Mouse (Mus musculus) yolk sac, embryonic 10.5 days (tissue): Measurements from ENCODE around the gene Mphosph9.
"Not testable (repeated sequence)": the region's sequence is repeated elsewhere in the genome, so short reads cannot be mapped to it uniquely, and the experiment has no call there.

Experiments
- DNase-seq: peaks from one replicate; pipeline ENCODE4 v3.0.0-alpha.2; 2017; ENCODE audit warnings: low spot score

Gene Mphosph9

GRCm38 (mm10) chr5:124234778-124235177 lies 93.0 kb downstream of the Mphosph9 start:
- no peak for DNase-seq

DNA sequence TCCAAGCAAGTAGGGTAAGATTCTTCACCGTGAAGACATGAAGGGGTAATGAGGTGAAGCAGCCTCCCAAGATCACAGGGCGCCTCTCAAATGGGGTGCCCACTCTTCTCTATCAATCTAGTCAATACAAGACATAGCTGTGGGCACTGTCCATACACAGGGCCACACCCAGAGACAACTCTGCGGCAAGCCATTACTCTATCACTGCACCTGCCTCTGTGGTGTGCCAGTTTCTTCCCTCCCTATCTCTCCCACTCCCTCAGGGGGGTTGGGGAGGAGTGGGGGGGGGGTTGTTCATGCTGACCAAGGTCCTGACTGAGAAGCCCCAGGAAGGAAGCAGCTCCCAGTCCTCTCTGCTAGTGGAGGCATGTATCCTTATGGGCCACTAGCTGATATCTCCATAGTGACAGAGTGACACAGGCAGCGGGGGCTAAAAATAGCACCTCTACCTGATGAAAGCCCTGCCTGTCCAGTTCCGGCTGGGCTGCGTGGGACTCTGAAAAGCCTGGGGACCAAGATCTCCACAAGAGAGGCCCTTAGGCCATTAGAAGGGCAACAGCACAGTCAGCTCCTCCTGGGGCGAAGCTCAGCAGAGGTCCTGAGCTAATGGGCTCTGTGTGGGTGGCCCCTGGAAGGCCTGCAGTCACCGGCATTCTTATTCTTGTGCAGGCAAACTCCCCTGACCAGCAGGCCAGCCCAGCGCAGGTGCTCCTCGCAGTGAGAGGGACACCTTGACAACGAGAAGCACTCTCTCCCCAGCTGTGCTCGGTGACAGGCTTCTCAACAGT lies 93.7 kb downstream of the Mphosph9 start:
- DNase-seq = no peak

DNA sequence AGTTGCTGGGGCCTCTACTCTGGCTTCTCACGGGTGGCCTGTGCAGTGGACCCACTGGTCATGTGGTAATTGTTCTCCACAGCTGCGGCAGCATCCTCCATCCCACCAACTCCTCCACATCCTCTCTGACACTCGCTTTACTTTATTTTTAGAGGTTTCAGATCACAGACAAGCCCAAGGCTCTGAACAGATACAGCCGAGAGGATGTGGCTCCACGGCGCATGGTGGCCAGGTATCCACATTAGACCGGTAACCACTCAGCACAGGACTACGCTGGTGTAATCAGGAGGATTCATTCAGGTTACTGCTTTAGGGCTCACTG lies 94.7 kb downstream of the Mphosph9 start:
- no peak for DNase-seq

- no peak for DNase-seq
Measured at GRCm38 (mm10) chr5:124232360-124233143, 95.2 kb downstream of the Mphosph9 start.

DNA sequence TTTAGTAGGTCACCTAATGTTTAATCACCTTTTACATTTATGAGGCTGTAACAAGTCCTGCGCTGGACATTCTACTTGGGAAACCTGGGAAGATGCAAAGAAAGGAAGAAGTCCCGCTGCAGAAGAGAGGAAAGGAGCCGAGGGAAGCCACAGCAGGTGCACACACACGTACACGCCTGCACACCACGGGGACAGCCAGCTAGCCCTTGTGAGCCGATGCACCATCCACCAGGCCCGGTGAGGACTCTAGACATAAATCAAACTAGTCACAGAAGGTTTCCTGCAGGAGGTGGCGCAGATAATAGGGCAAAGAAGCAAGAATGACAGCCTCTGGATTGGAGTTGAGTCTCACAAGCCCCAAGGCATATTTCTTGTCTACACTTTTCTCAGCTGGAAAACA lies 97.3 kb downstream of the Mphosph9 start:
- DNase-seq = no peak

DNA sequence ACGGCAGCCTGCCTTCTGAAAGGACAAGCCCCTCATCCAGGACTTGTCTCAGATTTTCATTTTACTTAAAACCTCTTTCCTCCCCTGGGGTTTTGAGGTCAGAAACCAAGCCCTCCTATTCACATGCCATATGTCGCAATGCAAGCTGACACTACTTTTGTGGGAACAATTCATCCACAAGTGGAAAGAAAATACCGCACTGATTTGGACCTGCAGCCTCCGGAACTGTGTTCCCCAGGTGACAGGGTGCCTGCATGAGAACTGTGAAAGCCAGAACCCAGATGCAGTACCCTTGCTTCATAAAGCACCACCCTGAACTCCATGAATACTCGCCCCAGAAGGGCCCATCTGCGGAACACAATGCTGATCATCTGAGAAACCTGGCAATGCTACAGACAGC lies 100.6 kb downstream of the Mphosph9 start:
- DNase-seq = no peak

DNA sequence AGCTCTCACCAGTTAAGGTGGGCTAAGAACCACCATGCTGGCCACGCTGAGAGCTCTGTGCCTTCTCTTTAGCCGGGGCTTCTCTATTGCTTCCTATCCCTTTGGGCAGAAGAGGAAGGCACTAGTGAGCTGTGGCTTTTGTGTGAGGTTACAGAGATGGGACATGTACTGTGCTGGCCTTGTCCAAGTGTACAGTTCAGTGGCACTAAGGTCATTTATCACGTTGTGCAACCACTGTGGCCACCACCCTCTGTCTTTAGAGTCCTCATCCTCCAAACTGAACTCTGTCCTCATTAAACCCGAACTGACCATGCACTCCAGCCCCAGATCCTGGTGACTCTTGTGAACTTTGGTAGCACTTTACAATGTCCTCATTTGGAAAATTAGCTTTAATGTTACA lies 101.3 kb downstream of the Mphosph9 start:
- no peak for DNase-seq

DNA sequence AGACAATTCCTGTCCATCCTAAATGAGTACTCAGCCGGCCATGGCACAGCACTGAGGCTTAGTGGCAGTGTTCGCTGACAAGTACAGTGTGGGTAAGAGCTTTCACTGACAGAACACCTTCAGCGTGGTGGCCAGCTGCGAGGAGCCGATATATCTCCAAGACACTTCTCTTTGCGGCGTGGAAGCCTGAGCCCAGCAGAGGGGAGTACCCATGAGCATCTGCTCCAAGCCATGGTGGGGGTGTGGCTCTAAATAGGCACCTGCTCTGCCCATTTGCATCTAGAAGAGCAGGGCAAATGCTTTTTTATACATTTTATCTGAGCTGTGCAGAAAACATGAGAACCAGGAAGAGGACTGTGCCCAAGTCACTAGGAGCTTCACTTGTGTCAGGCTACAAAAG lies 101.9 kb downstream of the Mphosph9 start:
- no peak for DNase-seq

- DNase-seq = no peak
Measured at GRCm38 (mm10) chr5:124224321-124225092, 103.3 kb downstream of the Mphosph9 start.

DNA sequence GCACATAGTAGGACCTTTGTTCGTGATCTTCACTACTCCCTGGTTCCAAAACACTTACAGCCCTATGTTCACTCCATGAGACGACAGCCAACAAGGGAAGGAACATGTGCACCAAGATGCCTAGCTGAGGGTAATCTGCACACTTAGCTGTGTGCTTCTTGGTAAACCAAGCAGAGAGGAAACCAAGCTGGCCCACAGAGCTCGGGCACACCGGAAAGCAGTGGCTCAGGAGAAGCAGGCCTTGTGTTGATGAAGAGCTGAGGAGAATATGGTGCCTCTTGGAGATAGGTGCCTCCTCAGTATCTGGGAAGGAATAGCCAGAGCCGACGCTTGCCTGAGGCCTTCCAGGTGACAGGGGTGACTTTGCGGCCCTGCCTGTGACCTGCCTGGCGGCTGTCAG lies 104.2 kb downstream of the Mphosph9 start:
- no peak for DNase-seq

- no peak for DNase-seq
Measured at GRCm38 (mm10) chr5:124222696-124223095, 105.1 kb downstream of the Mphosph9 start.

DNA sequence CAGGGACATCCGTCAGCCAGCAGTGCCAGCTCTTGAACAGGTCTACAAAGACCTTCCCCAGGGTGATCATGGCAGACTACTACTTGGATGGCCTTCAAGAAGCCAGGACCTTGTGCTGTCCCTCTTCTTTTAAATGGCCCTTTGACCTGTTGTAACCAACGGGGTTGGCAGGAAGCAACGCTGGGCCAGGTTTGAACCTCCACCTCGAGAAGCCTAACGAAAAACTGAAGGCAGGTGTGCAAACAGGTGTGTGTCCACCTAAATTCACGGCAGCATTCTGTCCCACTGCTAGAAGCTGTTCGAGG lies 106.1 kb downstream of the Mphosph9 start:
- no peak for DNase-seq

- DNase-seq = no peak
Measured at GRCm38 (mm10) chr5:124221037-124221735, 106.6 kb downstream of the Mphosph9 start.

DNA sequence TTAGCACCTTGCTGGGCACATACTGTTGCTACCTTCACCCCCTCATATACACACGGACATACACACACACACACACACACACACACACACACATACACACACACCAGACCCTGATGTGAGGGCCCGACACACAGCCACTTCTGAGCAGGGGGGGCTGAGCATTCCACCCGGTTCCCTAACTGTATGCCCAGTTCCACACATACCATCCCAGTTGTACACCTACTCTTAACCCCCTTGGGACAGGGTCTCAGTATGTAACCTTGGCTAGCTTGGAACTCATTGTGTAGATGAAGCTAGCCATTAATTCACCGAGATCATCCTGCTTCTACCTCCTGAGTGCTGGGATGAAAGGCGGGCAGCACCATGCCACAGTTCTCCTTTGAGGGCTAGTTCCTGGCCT lies 107.2 kb downstream of the Mphosph9 start:
- DNase-seq = no peak

- no peak for DNase-seq
Measured at GRCm38 (mm10) chr5:124219431-124219830, 108.3 kb downstream of the Mphosph9 start.

- DNase-seq = no peak
Measured at GRCm38 (mm10) chr5:124218986-124219385, 108.8 kb downstream of the Mphosph9 start.

GRCm38 (mm10) chr5:124217566-124218249 lies 110.1 kb downstream of the Mphosph9 start:
- no peak for DNase-seq

DNA sequence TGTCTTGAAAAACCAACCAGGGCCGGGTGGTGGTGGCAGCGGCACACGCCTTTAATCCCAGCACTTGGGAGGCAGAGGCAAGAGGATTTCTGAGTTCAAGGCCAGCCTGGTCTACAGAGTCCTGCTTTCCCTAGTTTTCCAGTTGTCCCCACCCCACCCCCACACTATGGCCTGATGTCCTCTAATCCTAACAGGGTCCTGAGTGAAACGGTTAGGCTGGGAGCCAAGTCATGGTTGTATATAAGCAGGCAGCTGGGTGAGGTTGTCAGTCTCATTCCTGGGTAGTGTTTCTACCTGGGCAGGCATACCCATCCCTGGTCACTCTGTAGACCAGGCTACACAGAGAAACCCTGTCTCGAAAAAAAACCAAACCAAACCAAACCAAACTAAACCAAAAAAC lies 110.7 kb downstream of the Mphosph9 start:
- DNase-seq = not testable (repeated sequence)

GRCm38 (mm10) chr5:124216403-124216802 lies 111.4 kb downstream of the Mphosph9 start:
- no peak for DNase-seq

- DNase-seq = no peak
Measured at GRCm38 (mm10) chr5:124215647-124216046, 112.1 kb downstream of the Mphosph9 start.

DNA sequence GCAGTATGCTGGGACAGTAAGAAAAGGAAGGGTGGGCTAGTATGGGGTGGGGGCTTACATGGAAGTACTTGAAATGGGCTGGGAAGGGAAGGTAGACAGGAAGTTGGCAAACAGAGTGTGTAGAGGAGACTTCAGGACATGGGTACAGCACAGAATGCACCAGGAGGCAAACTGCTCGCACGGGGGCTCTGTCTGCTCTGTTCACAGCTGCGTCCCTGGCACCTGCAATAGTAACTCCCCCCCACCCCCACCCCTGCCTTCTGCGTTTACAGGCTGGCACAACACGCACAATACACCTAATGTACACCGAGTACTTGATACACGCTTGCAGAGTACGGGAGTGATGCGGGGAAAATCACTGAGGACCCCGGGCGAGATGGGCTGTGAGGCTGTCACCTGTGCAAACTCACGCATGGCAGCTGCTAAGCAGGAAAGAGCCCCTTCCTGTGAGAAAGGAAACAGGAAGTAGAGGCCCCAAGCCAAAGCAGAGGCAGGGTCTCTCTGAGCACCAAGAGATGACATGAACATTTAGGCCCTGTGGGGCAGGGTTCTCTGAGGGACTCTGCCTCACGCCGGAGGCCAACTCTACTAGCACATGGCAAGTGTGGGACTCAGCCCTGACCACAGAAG lies 113.1 kb downstream of the Mphosph9 start:
- no peak for DNase-seq
